Mouse (Mus musculus) midbrain, embryonic 11.5 days (tissue): ENCODE results near the gene Mfsd2b. TPM values are rescaled to one million over a fixed set of nuclear protein-coding genes. Genes with fewer than 3 reads are reported as not detected.

Experiments
- ATAC-seq: fragments of 200-750 bp; cut with Nextera tagmentation; 2 replicates; pipeline ENCODE4 v1.8.0; 2017; ENCODE audit warnings: moderate TSS enrichment, moderate library complexity; ENCODE audit not compliant: low FRiP score
- DNase-seq: peaks from one replicate; pipeline ENCODE4 v3.0.0; 2015; ENCODE audit warnings: low spot score; ENCODE audit errors: missing footprints
- H3K27ac ChIP-seq: fragments of 300-500 bp; sonication (generic); 2 replicates; pipeline ENCODE4 v1.5.1; 2014; ENCODE audit warnings: low read depth, low read length
- H3K27me3 ChIP-seq: fragments of 300-500 bp; sonication (generic); 2 replicates; pipeline ENCODE4 v1.6.1; 2014; ENCODE audit warnings: mild to moderate bottlenecking, low read length, moderate library complexity, mixed read lengths; ENCODE audit not compliant: control insufficient read depth, insufficient read depth
- H3K36me3 ChIP-seq: fragments of 300-500 bp; sonication (generic); 2 replicates; pipeline ENCODE4 v1.6.1; 2014; ENCODE audit warnings: mild to moderate bottlenecking, low read length, moderate library complexity, mixed read lengths; ENCODE audit not compliant: control insufficient read depth, insufficient read depth
- H3K4me1 ChIP-seq: fragments of 300-500 bp; sonication (generic); 2 replicates; pipeline ENCODE4 v1.6.1; 2014; ENCODE audit warnings: low read length; ENCODE audit not compliant: control insufficient read depth, insufficient read depth
- H3K4me2 ChIP-seq: fragments of 300-500 bp; sonication (generic); 2 replicates; pipeline ENCODE4 v1.6.1; 2014; ENCODE audit warnings: mild to moderate bottlenecking, moderate library complexity
- H3K4me3 ChIP-seq: fragments of 300-500 bp; sonication (generic); 2 replicates; pipeline ENCODE4 v1.5.1; 2014; ENCODE audit warnings: low read depth, low read length
- H3K9ac ChIP-seq: fragments of 300-500 bp; sonication (generic); 2 replicates; pipeline ENCODE4 v1.6.1; 2014; ENCODE audit warnings: low read length
- H3K9me3 ChIP-seq: fragments of 300-500 bp; sonication (generic); 2 replicates; pipeline ENCODE4 v1.6.1; 2016; ENCODE audit warnings: low read length; ENCODE audit not compliant: control insufficient read depth
- WGBS: fragments of 180-500 bp; shearing (Covaris S2); extraction: QIAGEN DNeasy Blood & Tissue Kit; methylation state at CpG from one replicate; pipeline ENCODE4 v1.1.7; 2014; 5-methylcytosine and 5-hydroxymethylcytosine counted together
- polyA plus RNA-seq: library from polyadenylated mRNA; unstranded; fragments of >200 nt; fragmentation: Nextera tagmentation; extraction: Ambion mirVana; gene quantifications from 2 replicates; pipeline ENCODE4 v1.2.1, GENCODE M21; 2014

Gene Mfsd2b
- polyA plus RNA-seq, 1 experiment from 2014 or later, result 3.6 TPM

- 85% methylated on average over 4 of the region's 4 CpGs for WGBS
- Histone ChIP-seq H3K9me3 (no peaks in the 10 kb centered on the region), H3K27me3 (no peaks in the 10 kb centered on the region), H3K27ac (no peak overlapping the region), H3K4me2 (no peak overlapping the region), H3K4me3 (no peak overlapping the region), H3K9ac (no peak overlapping the region), H3K4me1 (peaks cover 4% of the 10 kb centered on the region), H3K36me3 (no peaks in the 10 kb centered on the region)
- ATAC-seq (no peak), DNase-seq (peak; percentile 70)
Observed at GRCm38 (mm10) chr12:4864338-4864690, 9.8 kb downstream of the Mfsd2b start.

- no peaks in the 10 kb centered on the region for H3K9me3 ChIP-seq
- no peaks in the 10 kb centered on the region for H3K36me3 ChIP-seq
- H3K27me3 ChIP-seq, result no peaks in the 10 kb centered on the region
- H3K9ac ChIP-seq, result no peak overlapping the region
- 83% methylated on average over 4 of the region's 4 CpGs for WGBS
- DNase-seq, result peak; percentile 66
- peaks cover 4% of the 10 kb centered on the region for H3K4me1 ChIP-seq
- no peak for ATAC-seq
- H3K27ac ChIP-seq, result no peak overlapping the region
- no peak overlapping the region for H3K4me2 ChIP-seq
- H3K4me3 ChIP-seq, result no peak overlapping the region
Observed at GRCm38 (mm10) chr12:4863654-4864337, 10.4 kb downstream of the Mfsd2b start.

- Histone ChIP-seq H3K4me1 (peaks cover 4% of the 10 kb centered on the region), H3K9me3 (no peaks in the 10 kb centered on the region), H3K36me3 (peaks cover 3% of the 10 kb centered on the region; the same call in 1 of the 2 replicates), H3K4me2 (no peak overlapping the region), H3K9ac (no peak overlapping the region), H3K27me3 (no peaks in the 10 kb centered on the region), H3K27ac (no peak overlapping the region), H3K4me3 (no peak overlapping the region)
- ATAC-seq (no peak), DNase-seq (peak; percentile 72)
- 92% methylated on average over 4 of the region's 4 CpGs for WGBS
Observed at GRCm38 (mm10) chr12:4862672-4863071, 11.5 kb downstream of the Mfsd2b start.

- Histone ChIP-seq H3K4me2 (no peak overlapping the region), H3K9me3 (no peaks in the 10 kb centered on the region), H3K9ac (no peak overlapping the region), H3K4me3 (no peak overlapping the region), H3K27ac (no peak overlapping the region), H3K4me1 (peaks cover 4% of the 10 kb centered on the region), H3K36me3 (peaks cover 10% of the 10 kb centered on the region; the same call in 1 of the 2 replicates), H3K27me3 (no peaks in the 10 kb centered on the region)
- WGBS, result 57% methylated on average over 11 of the region's 11 CpGs
- DNase-seq, result no peak
- ATAC-seq, result peak; percentile 61
Observed at GRCm38 (mm10) chr12:4859241-4859914, 14.8 kb downstream of the Mfsd2b start.

- Histone ChIP-seq H3K4me2 (no peak overlapping the region), H3K9ac (no peak overlapping the region), H3K4me1 (peaks cover 4% of the 10 kb centered on the region), H3K4me3 (no peak overlapping the region), H3K27ac (no peak overlapping the region), H3K27me3 (no peaks in the 10 kb centered on the region), H3K36me3 (peaks cover 10% of the 10 kb centered on the region; the same call in 1 of the 2 replicates), H3K9me3 (no peaks in the 10 kb centered on the region)
- ATAC-seq, result no peak
- WGBS, result 98% methylated on average over 2 of the region's 2 CpGs
- no peak for DNase-seq
Observed at GRCm38 (mm10) chr12:4856834-4857233, 17.3 kb downstream of the Mfsd2b start.

- Histone ChIP-seq H3K27ac (no peak overlapping the region), H3K27me3 (no peaks in the 10 kb centered on the region), H3K9me3 (no peaks in the 10 kb centered on the region), H3K4me1 (peaks cover 4% of the 10 kb centered on the region), H3K4me2 (no peak overlapping the region), H3K9ac (no peak overlapping the region), H3K36me3 (peaks cover 10% of the 10 kb centered on the region; the same call in 1 of the 2 replicates), H3K4me3 (no peak overlapping the region)
- DNase-seq (no peak), ATAC-seq (no peak)
- WGBS, result 95% methylated on average over 5 of the region's 5 CpGs
Observed at GRCm38 (mm10) chr12:4856160-4856559, 18.0 kb downstream of the Mfsd2b start.

- Histone ChIP-seq H3K27ac (no peak overlapping the region), H3K27me3 (peaks cover 13% of the 10 kb centered on the region), H3K4me1 (peaks cover 11% of the 10 kb centered on the region), H3K4me3 (peak overlapping the region; percentile 47), H3K36me3 (no peaks in the 10 kb centered on the region), H3K9me3 (no peaks in the 10 kb centered on the region), H3K4me2 (peak overlapping the region; percentile 58), H3K9ac (peak overlapping the region; percentile 46)
- ATAC-seq (peak; percentile 22; the same call in 1 of the 2 replicates), DNase-seq (no peak)
- 1% methylated on average over 12 of the region's 12 CpGs for WGBS
Observed at GRCm38 (mm10) chr12:4843741-4844140, 30.4 kb downstream of the Mfsd2b start.

- ATAC-seq (peak; percentile 93), DNase-seq (peak; percentile 98)
- Histone ChIP-seq H3K27ac (no peak within 1 kb of the TSS), H3K36me3 (no peaks in the 10 kb centered on the region), H3K27me3 (peaks cover 13% of the 10 kb centered on the region), H3K9me3 (no peaks in the 10 kb centered on the region), H3K4me2 (peak within 1 kb of the TSS; percentile 58), H3K4me3 (peak within 1 kb of the TSS; percentile 47), H3K4me1 (peaks cover 11% of the 10 kb centered on the region), H3K9ac (peak within 1 kb of the TSS; percentile 46)
- WGBS, result 1% methylated on average over 30 of the region's 30 CpGs
Observed at GRCm38 (mm10) chr12:4842890-4843597, 31.1 kb downstream of the Mfsd2b start, which contains the start of gene Wdcp. TSS of gene Wdcp (plus strand) at chr12:4843303.

- Histone ChIP-seq H3K27ac (no peak overlapping the region), H3K36me3 (no peaks in the 10 kb centered on the region), H3K27me3 (peaks cover 13% of the 10 kb centered on the region), H3K9ac (no peak overlapping the region), H3K4me2 (no peak overlapping the region), H3K4me3 (no peak overlapping the region), H3K9me3 (no peaks in the 10 kb centered on the region), H3K4me1 (peaks cover 11% of the 10 kb centered on the region)
- DNase-seq (peak; percentile 87), ATAC-seq (no peak)
- 83% methylated on average over 8 of the region's 8 CpGs for WGBS
Observed at GRCm38 (mm10) chr12:4842456-4842855, 31.7 kb downstream of the Mfsd2b start.
